Mouse (Mus musculus) inflammation-experienced regulatory T-cells, adult 6 months (primary cell): ENCODE measurements around the gene Fscb. TPM values are rescaled to one million over a fixed set of nuclear protein-coding genes. Genes with fewer than 3 reads are reported as not detected.

ENCODE experiments used
- ATAC-seq: one replicate; pipeline ENCODE4 v1.8.0; 2017
- polyA plus RNA-seq, 3 experiments: library from polyadenylated mRNA; unstranded; fragments of 100-300 nt; shearing (Covaris generic); gene quantifications; one replicate each; pipeline ENCODE4 v1.2.1; 2017

Gene Fscb
- polyA plus RNA-seq, result not detected

- ATAC-seq, result no peak
These were observed at the start of gene Fscb for GRCm38 (mm10) chr12:64474590-64474989. Gene Fscb (minus strand): TSS chr12:64474690.

- ATAC-seq, result no peak
These were observed 42.3 kb upstream of the Fscb start for GRCm38 (mm10) chr12:64516775-64517174.

GRCm38 (mm10) chr12:64513439-64513838, 38.9 kb upstream of the Fscb start:
- ATAC-seq, result no peak

GRCm38 (mm10) chr12:64497706-64498105, 23.2 kb upstream of the Fscb start:
- no peak for ATAC-seq

- no peak for ATAC-seq
These were observed 875 bp downstream of the Fscb start for GRCm38 (mm10) chr12:64473615-64474014.

- no peak for ATAC-seq
These were observed 1.4 kb downstream of the Fscb start for GRCm38 (mm10) chr12:64473136-64473535.

GRCm38 (mm10) chr12:64455228-64455627, 19.3 kb downstream of the Fscb start:
- ATAC-seq, result no peak

GRCm38 (mm10) chr12:64449911-64450310, 24.6 kb downstream of the Fscb start:
- ATAC-seq, result no peak

- no peak for ATAC-seq
These were observed 37.8 kb downstream of the Fscb start for GRCm38 (mm10) chr12:64436675-64437074.
